Mouse (Mus musculus): Measurements from ENCODE around the gene Gtpbp1.

Gtpbp1 gene

GRCm38 (mm10) chr15:79720267-79720666, 29.6 kb downstream of the Gtpbp1 start:
- ATAC-seq (ENCODE audit: insufficient number of reproducible peaks, low FRiP score, low TSS enrichment) = no peak

- ATAC-seq (ENCODE audit: insufficient number of reproducible peaks, low FRiP score, low TSS enrichment) = no peak
Observed at GRCm38 (mm10) chr15:79720796-79721195, 30.2 kb downstream of the Gtpbp1 start.

GRCm38 (mm10) chr15:79723439-79723838, 32.8 kb downstream of the Gtpbp1 start:
- ATAC-seq (ENCODE audit: insufficient number of reproducible peaks, low FRiP score, low TSS enrichment) = no peak

- ATAC-seq (ENCODE audit: insufficient number of reproducible peaks, low FRiP score, low TSS enrichment) = no peak
Observed at GRCm38 (mm10) chr15:79725190-79725789, 34.6 kb downstream of the Gtpbp1 start.

GRCm38 (mm10) chr15:79727840-79728239, 37.2 kb downstream of the Gtpbp1 start:
- no peak for ATAC-seq (ENCODE audit: insufficient number of reproducible peaks, low FRiP score, low TSS enrichment)

GRCm38 (mm10) chr15:79728311-79728710, 37.7 kb downstream of the Gtpbp1 start:
- ATAC-seq (ENCODE audit: insufficient number of reproducible peaks, low FRiP score, low TSS enrichment) = no peak

- ATAC-seq (ENCODE audit: insufficient number of reproducible peaks, low FRiP score, low TSS enrichment) = no peak
Observed at GRCm38 (mm10) chr15:79728731-79729388, 38.2 kb downstream of the Gtpbp1 start.

- no peak for ATAC-seq (ENCODE audit: insufficient number of reproducible peaks, low FRiP score, low TSS enrichment)
Observed at GRCm38 (mm10) chr15:79731554-79731953, 40.9 kb downstream of the Gtpbp1 start.

- ATAC-seq (ENCODE audit: insufficient number of reproducible peaks, low FRiP score, low TSS enrichment) = no peak
Observed at GRCm38 (mm10) chr15:79733192-79733591, 42.5 kb downstream of the Gtpbp1 start.

- no peak for ATAC-seq (ENCODE audit: insufficient number of reproducible peaks, low FRiP score, low TSS enrichment)
Observed at GRCm38 (mm10) chr15:79733640-79734039, 43.0 kb downstream of the Gtpbp1 start.

- no peak for ATAC-seq (ENCODE audit: insufficient number of reproducible peaks, low FRiP score, low TSS enrichment)
Observed at GRCm38 (mm10) chr15:79734311-79734710, 43.7 kb downstream of the Gtpbp1 start.

GRCm38 (mm10) chr15:79740739-79741138, 50.1 kb downstream of the Gtpbp1 start:
- ATAC-seq (ENCODE audit: insufficient number of reproducible peaks, low FRiP score, low TSS enrichment) = no peak

- no peak for ATAC-seq (ENCODE audit: insufficient number of reproducible peaks, low FRiP score, low TSS enrichment)
Observed at GRCm38 (mm10) chr15:79741173-79741858, 50.7 kb downstream of the Gtpbp1 start.

- ATAC-seq (ENCODE audit: insufficient number of reproducible peaks, low FRiP score, low TSS enrichment) = peak; percentile 86
Observed at GRCm38 (mm10) chr15:79741921-79742705, 51.5 kb downstream of the Gtpbp1 start, which contains the start of gene Sun2. Gene Sun2, minus strand, starts transcription at chr15:79742536.

- ATAC-seq (ENCODE audit: insufficient number of reproducible peaks, low FRiP score, low TSS enrichment) = no peak
Observed at GRCm38 (mm10) chr15:79742706-79743023, 52.0 kb downstream of the Gtpbp1 start.

GRCm38 (mm10) chr15:79744001-79744400, 53.4 kb downstream of the Gtpbp1 start:
- no peak for ATAC-seq (ENCODE audit: insufficient number of reproducible peaks, low FRiP score, low TSS enrichment)

- ATAC-seq (ENCODE audit: insufficient number of reproducible peaks, low FRiP score, low TSS enrichment) = no peak
Observed at GRCm38 (mm10) chr15:79744742-79745141, 54.1 kb downstream of the Gtpbp1 start.

- ATAC-seq (ENCODE audit: insufficient number of reproducible peaks, low FRiP score, low TSS enrichment) = no peak
Observed at GRCm38 (mm10) chr15:79745312-79745711, 54.7 kb downstream of the Gtpbp1 start.

- ATAC-seq (ENCODE audit: insufficient number of reproducible peaks, low FRiP score, low TSS enrichment) = no peak
Observed at GRCm38 (mm10) chr15:79745883-79746282, 55.2 kb downstream of the Gtpbp1 start.

- ATAC-seq (ENCODE audit: insufficient number of reproducible peaks, low FRiP score, low TSS enrichment) = no peak
Observed at GRCm38 (mm10) chr15:79747998-79748397, 57.4 kb downstream of the Gtpbp1 start.

GRCm38 (mm10) chr15:79749162-79749561, 58.5 kb downstream of the Gtpbp1 start:
- ATAC-seq (ENCODE audit: insufficient number of reproducible peaks, low FRiP score, low TSS enrichment) = no peak
